Mouse (Mus musculus) naive thymus-derived CD4-positive, alpha-beta T cell, adult 5 months (primary cell): ENCODE data around the gene March2. TPM values are rescaled to one million over a fixed set of nuclear protein-coding genes. Genes with fewer than 3 reads are reported as not detected.

Experiments used
- polyA plus RNA-seq: library from polyadenylated mRNA; unstranded; fragments of 100-300 nt; shearing (Covaris generic); gene quantifications from one replicate; pipeline ENCODE4 v1.2.1, GENCODE M21; 2017

Gene March2
- polyA plus RNA-seq: 90.7 TPM

GRCm38 (mm10) chr17:33718384-33718881, at the start of gene March2:
March2 (minus strand) TSS chr17:33718670.

GRCm38 (mm10) chr17:33760255-33761165, 42.0 kb upstream of the March2 start, which contains the start of gene Rab11b:
Rab11b (minus strand) TSS chr17:33760530.

GRCm38 (mm10) chr17:33686760-33687159, 31.7 kb downstream of the March2 start, which contains the start of gene Hnrnpm:
Hnrnpm (minus strand) TSS chr17:33686860.

GRCm38 (mm10) chr17:33637516-33638276, 80.8 kb downstream of the March2 start, which contains the start of gene Pram1:
Pram1 (plus strand) TSS chr17:33638056.

Other genes starting within 250 kb of the March2 start
- 103 TPM for gene Adamts10, start 194.5 kb downstream of the March2 start, polyA plus RNA-seq
- 0.60 TPM for gene Myo1f, start 163.0 kb downstream of the March2 start, polyA plus RNA-seq
- gene Zfp414, start 89.6 kb downstream of the March2 start, polyA plus RNA-seq: 37.1 TPM
- gene Pram1, start 80.6 kb downstream of the March2 start, polyA plus RNA-seq: not detected
- 353 TPM for gene Hnrnpm, start 31.8 kb downstream of the March2 start, polyA plus RNA-seq
- 330 TPM for gene Rab11b, start 41.9 kb upstream of the March2 start, polyA plus RNA-seq
- 0.50 TPM for gene Angptl4, start 63.2 kb upstream of the March2 start, polyA plus RNA-seq
- gene Kank3, start 91.8 kb upstream of the March2 start, polyA plus RNA-seq: 2.5 TPM
- gene Rps28, start 105.9 kb upstream of the March2 start, polyA plus RNA-seq: 1,419 TPM
- 194 TPM for gene Ndufa7, start 105.9 kb upstream of the March2 start, polyA plus RNA-seq
- gene Cd320, start 124.4 kb upstream of the March2 start, polyA plus RNA-seq: 13.0 TPM
- not detected for gene Gm7029, start 155.2 kb upstream of the March2 start, polyA plus RNA-seq
- 1.0 TPM for gene Kifc1, start 172.0 kb upstream of the March2 start, polyA plus RNA-seq
- gene Platr17, start 186.5 kb upstream of the March2 start, polyA plus RNA-seq: 3.7 TPM
- gene Daxx, start 190.7 kb upstream of the March2 start, polyA plus RNA-seq: 105 TPM
- gene Tapbp, start 197.2 kb upstream of the March2 start, polyA plus RNA-seq: 322 TPM
- 17.5 TPM for gene Zbtb22, start 197.2 kb upstream of the March2 start, polyA plus RNA-seq
- gene Rgl2, start 210.9 kb upstream of the March2 start, polyA plus RNA-seq: 145 TPM
- 100 TPM for gene Pfdn6, start 221.7 kb upstream of the March2 start, polyA plus RNA-seq
- gene Wdr46, start 222.0 kb upstream of the March2 start, polyA plus RNA-seq: 60.9 TPM
- 27.2 TPM for gene B3galt4, start 232.8 kb upstream of the March2 start, polyA plus RNA-seq
- gene Vps52, start 237.1 kb upstream of the March2 start, polyA plus RNA-seq: 53.7 TPM
- 3,154 TPM for gene Rps18, start 237.3 kb upstream of the March2 start, polyA plus RNA-seq